Comparison of ENCODE assay signal across 17 mouse cellular contexts in genomic region chr4:92538296-92538695, GRCm38 (mm10).
"Had no signal": no experiment of that assay in that cellular context is flagged by ENCODE, and none has a peak within 500 bp of the region (broad histone marks: within the 10 kb centered on the region; RNA-seq: fewer than 3 reads in every experiment).

No protein-coding gene starts in this region.

- H3K27me3 ChIP-seq: lung, embryonic 15.5 days; megakaryocyte, embryonic 14.5 days; midbrain, embryonic 13.5 days; neural tube, embryonic 12.5 days; stomach, embryonic 15.5 days had no signal

- H3K4me3 ChIP-seq: lung, embryonic 15.5 days; megakaryocyte, embryonic 14.5 days; midbrain, embryonic 13.5 days; neural tube, embryonic 12.5 days; stomach, embryonic 15.5 days had no signal

- H3K9me3 ChIP-seq: lung, embryonic 15.5 days; megakaryocyte, embryonic 14.5 days; midbrain, embryonic 13.5 days; neural tube, embryonic 12.5 days; stomach, embryonic 15.5 days had no signal

- H3K4me1 ChIP-seq: lung, embryonic 15.5 days; megakaryocyte, embryonic 14.5 days; neural tube, embryonic 12.5 days; stomach, embryonic 15.5 days had no signal

- H3K9ac ChIP-seq: lung, embryonic 15.5 days; midbrain, embryonic 13.5 days; neural tube, embryonic 12.5 days; stomach, embryonic 15.5 days had no signal

- ATAC-seq: lung, postnatal 0 days; midbrain, embryonic 13.5 days; midbrain, embryonic 16.5 days had no signal

- H3K4me2 ChIP-seq: lung, embryonic 15.5 days; midbrain, embryonic 11.5 days; midbrain, embryonic 13.5 days; neural tube, embryonic 12.5 days; stomach, embryonic 15.5 days had no signal

- H3K36me3 ChIP-seq: lung, embryonic 15.5 days; midbrain, embryonic 13.5 days; neural tube, embryonic 12.5 days; stomach, embryonic 15.5 days had no signal

- DNase-seq: lung, adult 2 months; lung, postnatal 14 days; lung, postnatal 36 days; right cerebral cortex, postnatal 14 days; thymus, adult 2 months; thymus, postnatal 25 days; thymus, postnatal 4 days had no signal

- H3K27ac ChIP-seq: lung, embryonic 15.5 days; macrophage; midbrain, embryonic 13.5 days; neural tube, embryonic 12.5 days; stomach, embryonic 15.5 days; stomach, postnatal 0 days had no signal
